Mouse (Mus musculus) c-Kit-negative CD71-positive TER-119-positive erythroid progenitor cells, embryonic 14.5 days (primary cell): ENCODE measurements around the gene Oprm1.
"Not testable (repeated sequence)": the region's sequence is repeated elsewhere in the genome, so short reads cannot be mapped to it uniquely, and the experiment has no call there.

ENCODE experiments used
- DNase-seq: peaks from one replicate; pipeline ENCODE4 v3.0.0-alpha.2; 2013; ENCODE audit warnings: low read depth, low spot score

Oprm1 gene

DNA sequence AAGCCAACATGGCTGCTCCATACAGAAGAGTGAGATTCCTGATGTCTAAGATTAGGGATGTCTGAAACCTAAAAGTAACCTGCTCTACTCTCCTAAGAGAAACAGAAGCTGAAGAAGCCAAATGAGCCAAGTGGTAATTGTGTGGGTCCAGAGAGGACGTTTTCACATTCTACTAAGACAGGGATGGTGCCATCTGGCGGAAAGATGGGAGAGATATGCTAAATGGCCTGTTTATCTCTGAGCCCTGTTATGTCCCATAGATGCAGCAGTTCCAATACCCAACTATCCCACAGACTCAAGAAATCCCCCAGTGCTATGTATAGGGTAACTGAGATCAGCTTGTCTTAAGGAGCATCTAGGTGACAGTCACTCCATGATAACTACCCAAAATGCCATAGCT lies 219.5 kb downstream of the Oprm1 start:
- no peak for DNase-seq

DNA sequence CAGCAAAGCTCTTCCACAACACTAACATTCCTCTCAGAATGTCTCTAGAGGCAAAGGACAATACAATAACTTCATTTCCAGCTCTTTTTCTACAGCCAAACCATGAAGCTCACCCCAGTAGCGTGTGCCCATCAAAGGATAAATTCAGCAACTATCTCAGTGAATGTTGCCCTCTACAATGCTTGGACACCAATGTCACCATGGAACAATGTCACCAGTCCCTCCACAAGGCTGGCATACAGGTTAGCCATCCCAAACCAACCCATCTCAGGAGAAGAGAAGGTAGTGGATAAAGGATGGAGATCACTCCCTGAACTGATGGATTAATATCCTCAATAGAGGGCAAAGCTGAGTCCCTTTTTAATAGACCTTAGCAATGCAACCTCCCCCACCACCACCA lies 220.4 kb downstream of the Oprm1 start:
- no peak for DNase-seq

DNA sequence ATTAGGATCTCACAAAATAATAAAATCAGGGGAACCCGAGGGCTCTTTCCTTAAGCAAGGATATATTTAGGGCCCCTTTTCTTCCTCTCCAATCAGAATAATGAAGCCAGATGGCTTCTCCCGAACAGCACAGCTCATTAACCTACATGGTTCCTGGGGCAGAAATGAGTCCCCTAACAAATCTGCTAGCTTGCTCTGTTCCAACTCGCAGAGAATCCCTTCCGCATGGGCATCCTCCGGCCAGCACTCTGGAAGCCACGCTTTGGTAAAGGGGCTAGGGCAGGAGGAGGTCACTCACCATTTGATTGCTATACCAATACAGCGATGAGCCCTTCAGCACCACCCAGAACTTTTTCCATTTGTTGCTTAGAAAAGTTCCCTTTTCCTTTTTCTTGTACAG lies 220.9 kb downstream of the Oprm1 start:
- DNase-seq: no peak

DNA sequence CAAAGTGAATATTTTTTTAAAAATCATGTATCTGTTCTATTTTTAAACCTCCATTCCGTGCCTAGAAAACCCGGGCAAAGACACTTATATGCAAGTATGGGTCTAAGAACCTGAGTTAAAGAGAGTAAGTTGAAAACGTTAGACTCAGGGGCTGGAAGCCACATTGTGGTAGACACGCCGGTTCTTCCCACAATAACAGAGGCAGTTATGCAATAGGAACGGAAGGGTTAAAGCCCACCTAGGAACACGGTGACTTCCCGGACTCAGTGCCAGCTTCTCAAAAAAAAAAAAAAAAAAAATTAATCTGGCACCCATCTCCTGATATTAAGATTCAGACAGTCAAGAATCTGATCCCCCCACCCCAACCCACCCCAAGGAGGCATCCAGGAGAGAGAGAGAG lies 221.5 kb downstream of the Oprm1 start:
- no peak for DNase-seq

DNA sequence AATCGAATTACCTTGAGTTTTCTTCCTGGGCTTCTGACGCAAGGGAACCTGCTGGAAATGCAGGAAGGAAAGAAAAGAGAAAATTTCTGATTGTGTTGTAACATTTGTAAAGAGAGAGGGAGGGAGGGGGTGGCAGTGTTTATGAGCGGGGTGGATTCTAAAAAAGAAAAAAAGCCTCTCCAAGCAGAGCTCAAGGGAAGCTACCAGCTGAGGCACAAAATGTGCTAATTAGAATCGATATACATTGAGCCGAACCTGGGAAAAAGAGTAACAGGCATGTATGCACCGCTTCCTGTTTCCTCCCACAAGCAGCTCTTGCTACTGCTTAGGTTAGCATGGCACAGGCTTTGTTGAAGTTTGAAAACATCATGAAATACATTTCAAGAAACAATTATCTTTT lies 221.9 kb downstream of the Oprm1 start:
- DNase-seq: no peak

DNA sequence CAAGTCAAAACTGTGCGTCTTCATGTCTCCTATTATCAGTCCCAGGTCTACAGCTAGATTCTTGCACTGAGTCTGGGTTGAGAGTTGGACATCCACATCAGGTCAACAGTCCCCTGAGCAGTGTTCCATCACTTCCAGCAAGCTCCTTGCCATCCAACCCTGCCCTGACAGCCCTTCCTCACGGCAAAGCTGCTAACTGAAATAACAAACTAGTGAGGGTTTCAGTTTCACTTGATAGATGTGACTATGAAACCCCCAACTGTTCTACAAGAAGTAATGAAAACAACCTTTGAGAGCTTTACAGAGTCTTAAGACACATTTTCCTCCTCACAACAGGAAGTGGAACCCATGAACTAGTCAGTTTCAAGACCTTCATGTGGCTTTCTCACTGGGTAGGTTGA lies 224.4 kb downstream of the Oprm1 start:
- DNase-seq: no peak

DNA sequence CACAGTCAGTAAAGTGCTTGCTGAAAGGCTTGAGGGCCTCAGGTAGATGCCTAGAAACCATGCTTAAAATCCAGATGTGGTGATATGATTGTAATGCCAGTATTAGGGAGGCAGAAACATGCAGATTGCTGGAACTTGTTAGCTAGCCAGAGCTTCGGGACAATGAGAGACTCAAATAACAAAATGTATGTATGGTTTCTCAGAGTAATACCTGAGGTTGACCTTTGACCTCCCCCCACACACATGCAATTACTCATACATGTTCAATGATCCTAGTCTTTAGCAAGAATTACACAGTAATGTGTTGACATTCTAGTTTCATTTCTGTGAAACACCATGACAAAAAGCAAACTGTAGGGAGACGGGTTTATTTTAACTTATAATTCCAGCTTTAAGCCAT lies 225.1 kb downstream of the Oprm1 start:
- no peak for DNase-seq

DNA sequence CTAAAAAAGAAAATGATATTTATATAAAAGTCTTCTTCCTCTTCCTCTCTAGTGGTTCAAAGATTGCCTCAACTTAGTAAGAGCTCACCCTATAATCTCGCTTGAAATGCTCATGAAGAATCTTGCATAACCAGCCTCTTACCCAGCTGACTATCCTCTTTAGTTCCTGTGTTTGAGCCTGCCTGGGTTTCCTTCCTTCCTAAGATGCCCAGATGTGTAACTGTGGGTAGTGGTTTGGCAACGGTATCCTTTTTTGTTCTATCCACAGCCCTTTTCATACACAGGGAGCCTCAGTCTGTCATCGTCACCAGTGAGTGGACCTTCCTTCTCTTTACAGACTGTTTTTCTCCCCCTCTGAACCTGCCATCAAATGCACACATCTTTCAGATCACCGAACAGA lies 227.9 kb downstream of the Oprm1 start:
- no peak for DNase-seq

DNA sequence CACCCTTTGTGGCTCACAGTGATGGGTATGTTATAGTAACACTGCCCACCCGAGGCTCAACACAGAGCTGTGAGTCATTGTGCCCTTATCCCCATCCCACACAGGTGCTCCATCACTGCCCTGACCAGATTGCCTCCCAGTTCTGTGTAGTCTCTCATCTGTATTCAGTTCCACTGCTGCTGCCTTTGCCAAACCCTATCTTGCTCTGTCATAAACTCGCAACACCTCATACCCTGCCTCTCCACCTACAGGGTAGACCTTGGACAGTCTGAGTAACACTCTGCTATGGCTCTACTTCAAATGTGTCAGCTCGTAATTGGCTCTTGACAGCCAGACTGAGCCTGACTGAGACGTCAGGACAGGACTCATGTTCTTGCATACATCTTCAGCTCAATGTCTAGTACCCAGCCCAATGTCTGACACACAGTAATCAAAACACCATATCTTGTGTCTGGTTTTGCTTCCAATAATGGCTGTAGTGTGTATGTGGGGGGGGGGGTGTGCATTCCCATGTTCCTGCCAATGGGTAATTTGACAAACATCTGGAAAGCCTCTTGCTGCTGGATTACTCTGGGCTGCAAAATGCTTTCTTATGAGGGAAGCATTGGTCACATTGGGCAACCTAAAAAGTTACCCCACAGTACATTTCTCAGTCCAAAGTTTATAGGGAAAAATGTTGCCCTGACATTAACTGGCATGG lies 229.2 kb downstream of the Oprm1 start:
- no peak for DNase-seq

DNA sequence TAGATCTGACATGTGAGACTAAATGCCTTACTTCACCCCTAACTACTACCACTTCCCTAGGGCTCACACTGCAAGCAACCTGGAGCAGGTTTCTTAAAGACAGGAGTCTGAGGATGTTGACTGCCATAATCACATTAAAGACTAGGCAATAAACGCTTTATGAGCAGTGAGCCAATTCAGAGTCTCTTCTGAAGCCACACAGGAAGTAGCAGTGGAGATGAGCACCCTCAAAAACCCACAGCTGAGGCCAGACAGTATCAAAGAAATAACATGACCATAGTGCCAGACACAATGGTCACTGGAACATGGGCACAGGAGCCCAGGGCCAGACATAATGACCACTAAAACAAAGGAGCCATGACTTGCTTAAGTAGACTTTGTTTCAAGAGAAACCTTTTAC lies 230.2 kb downstream of the Oprm1 start:
- DNase-seq: no peak

DNA sequence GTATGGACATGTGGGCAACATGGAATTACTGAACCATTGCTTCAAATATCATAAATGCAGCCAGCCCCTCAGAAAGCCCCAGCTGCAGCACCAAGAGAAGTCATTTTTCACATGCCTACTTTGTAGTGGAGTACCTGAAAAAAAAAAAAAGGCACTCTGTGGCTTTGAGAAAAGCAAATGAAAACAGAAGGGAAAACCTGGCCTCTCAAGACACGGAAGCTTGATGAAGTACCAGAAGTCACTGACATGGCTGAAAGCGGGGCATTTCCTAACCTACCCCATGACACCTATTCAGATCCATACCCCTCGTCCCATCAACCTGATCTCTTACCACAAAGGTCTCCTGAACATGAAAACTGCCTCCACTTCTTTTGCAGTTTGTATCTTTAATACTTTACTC lies 238.6 kb downstream of the Oprm1 start:
- no peak for DNase-seq

DNA sequence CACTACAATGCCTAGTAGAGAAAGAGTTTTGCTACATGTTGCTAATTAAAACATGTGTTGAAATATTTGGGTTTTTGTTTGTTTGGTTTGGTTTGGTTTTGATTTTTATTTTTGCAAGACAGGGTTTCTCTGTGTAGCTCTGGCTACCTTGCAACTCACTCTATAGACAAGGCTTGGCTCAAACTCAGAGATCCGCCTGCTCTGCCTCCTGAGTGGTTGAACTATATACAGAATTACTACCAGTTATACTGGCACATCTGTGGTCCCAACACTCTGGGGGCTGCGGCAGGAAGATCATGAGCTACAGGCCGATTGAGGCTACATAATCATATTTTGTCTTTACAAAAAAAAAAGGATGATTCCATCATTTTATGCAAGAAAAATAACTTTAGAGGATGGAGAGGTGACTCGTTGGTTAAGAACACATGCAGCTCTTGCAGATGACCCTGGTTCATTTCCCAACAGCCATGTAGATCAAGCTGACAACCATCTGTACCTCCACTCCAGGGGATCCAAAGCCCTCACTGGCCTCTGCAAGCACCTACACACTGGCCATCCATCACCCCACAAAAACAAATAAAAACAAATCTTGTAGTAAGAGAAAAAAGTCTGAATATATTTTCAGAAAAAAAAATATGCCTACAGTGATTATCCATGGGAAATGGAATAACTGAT lies 240.4 kb downstream of the Oprm1 start:
- DNase-seq: no peak

DNA sequence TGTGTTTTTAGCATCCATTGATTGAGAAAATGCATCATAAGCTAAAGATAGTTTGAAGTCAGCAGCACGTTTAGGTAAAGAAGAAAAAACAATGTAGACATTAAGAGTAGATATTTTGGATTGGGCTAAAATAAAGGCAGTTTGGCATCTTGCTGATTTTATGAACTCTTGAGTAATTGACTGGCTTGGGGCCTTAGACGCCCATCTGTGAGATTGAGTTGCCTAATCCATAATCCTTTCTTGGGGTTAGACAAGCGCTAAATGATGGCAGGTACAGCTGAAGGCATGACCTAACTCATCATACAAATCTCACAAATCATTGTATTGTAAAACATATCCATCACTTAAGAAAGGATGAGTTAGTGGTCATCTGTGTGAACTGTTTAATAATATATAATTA lies 241.0 kb downstream of the Oprm1 start:
- no peak for DNase-seq

DNA sequence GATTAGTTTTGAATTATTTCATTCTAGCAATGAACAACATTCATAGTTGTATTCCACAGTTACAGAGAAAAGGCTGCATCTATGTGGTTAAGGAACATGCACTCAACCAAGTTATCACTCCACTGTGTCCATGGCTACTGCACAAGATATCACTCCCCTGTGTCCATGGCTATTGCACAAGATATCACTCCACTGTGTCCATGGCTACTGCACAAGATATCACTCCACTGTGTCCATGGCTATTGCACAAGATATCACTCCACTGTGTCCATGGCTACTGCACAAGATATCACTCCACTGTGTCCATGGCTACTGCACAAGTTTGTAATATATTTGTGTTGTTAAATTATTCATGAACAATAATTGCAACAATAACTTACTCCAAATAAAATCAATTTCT lies 245.6 kb downstream of the Oprm1 start:
- not testable (repeated sequence) for DNase-seq

DNA sequence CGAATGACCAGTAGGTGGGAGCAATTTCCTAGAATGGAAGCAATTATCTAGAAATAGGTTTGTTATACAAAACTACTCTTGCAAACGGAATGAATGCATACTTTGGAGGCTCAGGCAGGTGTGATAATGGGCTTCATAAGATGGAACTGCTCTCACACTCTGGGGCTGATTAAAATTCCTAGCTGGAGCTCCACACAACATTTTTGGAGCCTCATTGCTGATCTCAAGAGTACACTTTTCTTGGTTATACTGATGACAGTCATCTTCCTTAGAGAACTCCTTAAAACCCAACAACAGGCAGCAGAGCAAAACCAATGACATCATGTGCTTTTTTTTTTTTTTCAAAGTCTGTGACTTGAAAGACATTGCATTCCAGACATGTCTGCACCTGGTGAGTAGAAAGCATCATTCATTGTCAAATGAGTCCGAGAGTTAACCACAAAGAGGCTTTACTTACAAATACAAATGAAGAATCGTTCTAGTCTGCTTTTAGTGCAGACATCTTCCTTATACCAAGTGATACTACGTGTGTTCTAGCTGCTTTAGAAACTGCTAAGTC lies 246.8 kb downstream of the Oprm1 start:
- DNase-seq: no peak

DNA sequence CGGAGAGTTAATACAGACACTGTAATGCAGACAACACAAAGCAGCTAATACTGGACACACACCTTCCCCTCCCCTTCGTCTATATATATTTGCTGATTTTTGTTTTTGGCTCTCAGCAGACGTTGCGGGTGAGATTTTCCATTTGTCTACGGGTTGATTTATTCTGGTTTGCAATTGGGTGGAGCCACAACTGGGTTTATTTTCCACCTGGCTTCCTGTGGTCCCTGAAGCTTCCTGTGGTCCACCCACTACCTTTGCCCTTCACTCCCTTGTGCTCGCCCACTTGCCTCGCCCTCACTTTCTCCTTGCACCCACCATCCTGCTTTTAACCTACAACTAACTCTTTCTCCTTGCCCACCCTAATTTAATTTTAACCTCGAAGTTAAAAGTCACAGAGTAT lies 252.2 kb downstream of the Oprm1 start:
- DNase-seq: no peak

DNA sequence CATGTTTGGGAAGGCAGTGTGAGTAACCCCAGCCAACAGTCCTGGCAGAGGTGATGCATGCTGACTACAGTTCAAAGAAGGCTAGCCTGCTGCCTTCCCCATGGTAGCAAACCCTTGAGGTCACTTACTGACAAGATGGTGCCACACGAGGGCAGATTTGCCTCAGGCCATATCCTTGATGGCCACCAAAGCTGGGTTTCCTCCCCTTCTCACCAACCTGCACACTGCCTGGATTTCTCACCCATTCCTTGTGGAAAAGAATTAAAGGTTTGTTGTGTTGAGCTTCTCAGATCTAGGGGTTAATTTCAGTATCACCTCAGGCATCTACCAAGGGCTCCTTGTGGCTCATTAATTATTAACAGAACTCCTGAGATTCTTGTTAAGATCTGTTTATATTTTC lies 256.9 kb downstream of the Oprm1 start:
- DNase-seq: no peak

DNA sequence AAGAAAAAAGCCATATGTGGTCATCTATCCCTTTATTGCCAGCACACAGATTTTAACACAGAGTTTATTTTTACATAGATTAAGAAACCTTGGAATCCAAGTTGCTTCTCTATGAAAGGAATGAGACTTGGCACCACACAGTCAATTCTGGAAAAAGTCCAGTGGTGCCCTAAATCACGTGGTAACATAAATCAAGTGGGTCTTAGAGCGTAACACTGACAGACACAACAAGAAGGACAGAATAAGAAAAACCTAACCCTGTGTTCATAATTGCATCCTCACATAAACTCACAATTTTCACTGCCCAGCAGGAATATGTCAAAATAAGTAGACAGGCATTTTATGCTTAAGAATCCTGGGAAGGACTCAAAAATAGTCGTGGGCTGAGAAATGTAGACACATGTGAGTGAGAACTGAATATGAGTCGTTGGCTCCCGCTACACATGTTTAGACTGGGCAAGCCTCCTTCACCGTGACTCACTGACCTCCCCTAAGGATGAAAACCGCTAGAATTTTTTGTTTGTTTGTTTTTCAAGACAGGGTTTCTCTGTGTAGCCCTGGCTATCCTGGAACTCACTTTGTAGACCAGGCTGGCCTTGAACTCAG lies 261.6 kb downstream of the Oprm1 start:
- DNase-seq: no peak

DNA sequence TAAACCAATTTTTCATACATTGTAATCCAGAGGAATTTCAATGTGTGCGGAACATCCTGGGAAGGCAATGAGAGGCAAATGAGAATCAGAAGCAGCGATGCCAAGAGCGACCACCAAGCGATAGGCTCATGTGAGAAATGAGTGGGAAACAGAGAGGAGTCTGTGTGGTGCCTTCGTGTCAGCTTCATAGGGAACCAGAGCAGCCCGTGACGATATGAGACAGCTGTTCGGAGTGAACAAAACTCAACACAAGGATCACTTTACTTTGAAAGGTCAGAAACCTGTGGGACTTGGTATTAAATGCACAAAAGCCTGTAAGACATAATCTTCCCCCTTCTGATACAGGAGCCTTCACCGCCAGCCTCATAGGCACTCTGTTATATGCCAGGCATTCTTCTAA lies 262.2 kb downstream of the Oprm1 start:
- DNase-seq: no peak

DNA sequence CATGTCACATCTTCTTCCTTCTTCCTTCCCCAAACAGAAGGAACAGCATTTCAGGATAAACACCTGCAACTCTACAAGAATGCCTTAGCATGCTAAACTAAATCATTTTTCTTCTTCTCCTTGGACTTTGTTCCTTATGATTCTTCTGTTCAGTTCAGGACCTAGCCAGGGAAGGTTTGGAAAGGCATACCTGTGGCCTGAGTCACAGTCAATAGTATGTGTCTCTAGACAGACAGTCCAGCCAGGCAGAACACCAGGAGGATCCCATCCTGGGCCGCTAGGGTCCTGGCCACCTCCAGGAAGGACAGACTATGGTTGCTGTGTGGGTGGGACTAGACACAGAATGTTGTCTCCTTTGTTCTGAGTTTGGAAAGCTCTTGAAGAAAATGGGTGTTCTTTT lies 266.7 kb downstream of the Oprm1 start:
- DNase-seq: no peak

DNA sequence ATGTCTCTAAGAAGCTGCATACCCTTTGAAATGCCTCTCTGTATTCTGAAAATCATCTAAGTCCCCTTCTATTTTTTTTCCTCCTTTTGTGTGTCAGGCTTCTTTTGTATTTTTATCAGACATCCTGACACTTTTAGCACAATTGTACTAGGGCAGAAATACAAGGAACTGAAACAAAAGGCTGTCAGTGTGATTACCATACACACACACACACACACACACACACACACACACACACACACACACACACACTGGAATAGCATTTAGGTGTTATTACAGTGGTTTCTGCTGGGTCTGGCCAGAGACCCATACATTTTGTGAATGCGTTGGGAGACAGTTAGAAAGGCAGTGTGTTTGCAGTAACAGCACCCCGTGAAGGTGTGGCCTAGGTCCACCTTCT lies 275.2 kb downstream of the Oprm1 start:
- DNase-seq: no peak

DNA sequence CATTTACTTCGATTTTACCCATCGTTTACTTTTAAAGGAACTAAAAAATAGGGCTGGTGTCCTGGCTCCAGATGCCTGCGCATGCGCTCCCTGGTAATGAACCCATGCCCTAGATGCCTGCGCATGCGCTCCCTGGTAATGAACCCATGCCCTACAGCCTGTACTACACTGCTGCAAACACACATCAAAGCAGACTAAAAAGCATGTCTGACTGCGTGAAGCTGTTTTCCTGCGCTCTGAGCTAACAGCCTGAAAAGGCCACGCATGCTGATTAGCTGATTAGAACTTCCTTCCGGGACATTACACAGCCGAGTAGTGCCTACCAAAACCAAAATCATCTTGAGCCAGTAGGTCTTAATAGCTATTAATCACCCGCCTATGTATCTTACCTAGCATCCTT lies 277.2 kb downstream of the Oprm1 start:
- DNase-seq: no peak

DNA sequence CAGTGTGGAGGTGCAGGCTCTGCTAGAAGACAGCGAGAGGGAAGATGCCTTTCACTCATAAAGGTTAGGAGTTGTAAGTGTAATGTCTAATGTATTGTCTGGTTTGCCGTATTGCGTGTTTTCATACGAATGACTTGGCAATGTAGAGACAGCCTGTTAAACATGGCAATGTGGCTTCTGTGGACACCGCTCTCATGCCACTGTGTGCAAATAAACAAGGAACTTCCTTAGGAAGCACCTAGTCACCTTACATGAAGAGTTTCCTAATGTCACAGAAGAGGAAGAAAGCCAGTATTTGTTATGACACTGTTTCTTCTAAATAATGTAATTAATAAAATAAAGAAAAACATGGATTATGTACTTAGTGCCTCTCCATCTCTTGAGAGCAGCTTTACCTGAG lies 278.9 kb downstream of the Oprm1 start:
- no peak for DNase-seq
